Mouse (Mus musculus) frontal cortex, adult (tissue): Measurements from ENCODE around the gene Mrfap1.

Experiments
- ATAC-seq: cut with Nextera tagmentation; 2 replicates; pipeline ENCODE4 v1.9.2; 2017; ENCODE audit warnings: mild to moderate bottlenecking, moderate library complexity, mixed read lengths; ENCODE audit not compliant: low TSS enrichment

Mrfap1 gene

GRCm38 (mm10) chr5:36779512-36779911 is 17.1 kb downstream of the Mrfap1 start:
- no peak for ATAC-seq

- no peak for ATAC-seq
Measured at GRCm38 (mm10) chr5:36778901-36779300, 17.7 kb downstream of the Mrfap1 start.

GRCm38 (mm10) chr5:36777186-36777585 is 19.4 kb downstream of the Mrfap1 start:
- ATAC-seq = no peak

- no peak for ATAC-seq
Measured at GRCm38 (mm10) chr5:36776021-36776575, 20.5 kb downstream of the Mrfap1 start.

- ATAC-seq = no peak
Measured at GRCm38 (mm10) chr5:36775317-36775716, 21.3 kb downstream of the Mrfap1 start.

- ATAC-seq = no peak
Measured at GRCm38 (mm10) chr5:36772586-36772985, 24.0 kb downstream of the Mrfap1 start.

- no peak for ATAC-seq
Measured at GRCm38 (mm10) chr5:36769603-36770002, 27.0 kb downstream of the Mrfap1 start.

GRCm38 (mm10) chr5:36766958-36767703 is 29.4 kb downstream of the Mrfap1 start:
- no peak for ATAC-seq

GRCm38 (mm10) chr5:36759848-36760247 is 36.7 kb downstream of the Mrfap1 start:
- ATAC-seq = no peak

- no peak for ATAC-seq
Measured at GRCm38 (mm10) chr5:36757033-36757432, 39.5 kb downstream of the Mrfap1 start.

- ATAC-seq = no peak
Measured at GRCm38 (mm10) chr5:36750119-36751078, 46.2 kb downstream of the Mrfap1 start.

GRCm38 (mm10) chr5:36748536-36749061 is 48.0 kb downstream of the Mrfap1 start, which contains the start of gene Bloc1s4:
TSS of gene Bloc1s4 (minus strand) at chr5:36748650.
- peak; percentile 97 for ATAC-seq

GRCm38 (mm10) chr5:36747794-36748535 is 48.6 kb downstream of the Mrfap1 start:
- peak; percentile 35; the same call in 1 of the 2 replicates for ATAC-seq

- ATAC-seq = no peak
Measured at GRCm38 (mm10) chr5:36747071-36747470, 49.5 kb downstream of the Mrfap1 start.
